Mouse (Mus musculus) neural tube, embryonic 12.5 days (tissue): ENCODE results near the gene Aloxe3. TPM values are rescaled to one million over a fixed set of nuclear protein-coding genes. Genes with fewer than 3 reads are reported as not detected.

Source experiments
- ATAC-seq: fragments of 200-750 bp; cut with Nextera tagmentation; 2 replicates; pipeline ENCODE4 v1.8.0; 2017; ENCODE audit warnings: low read depth, mild to moderate bottlenecking, moderate TSS enrichment, moderate library complexity; ENCODE audit not compliant: low FRiP score
- H3K27ac ChIP-seq: fragments of 300-500 bp; sonication (generic); 2 replicates; pipeline ENCODE4 v1.5.1; 2016
- H3K27me3 ChIP-seq: fragments of 300-500 bp; sonication (generic); replicated peaks from 2 replicates; pipeline ENCODE4 v1.6.1; 2016; ENCODE audit warnings: mild to moderate bottlenecking
- H3K36me3 ChIP-seq: fragments of 300-500 bp; sonication (generic); 2 replicates; pipeline ENCODE4 v1.6.1; 2016; ENCODE audit warnings: mild to moderate bottlenecking
- H3K4me1 ChIP-seq: fragments of 300-500 bp; sonication (generic); 2 replicates; pipeline ENCODE4 v1.6.1; 2016
- H3K4me2 ChIP-seq: fragments of 300-500 bp; sonication (generic); replicated peaks from 2 replicates; pipeline ENCODE4 v1.6.1; 2016; ENCODE audit warnings: mild to moderate bottlenecking
- H3K4me3 ChIP-seq: fragments of 300-500 bp; sonication (generic); 2 replicates; pipeline ENCODE4 v1.5.1; 2016
- H3K9ac ChIP-seq: fragments of 300-500 bp; sonication (generic); 2 replicates; pipeline ENCODE4 v1.6.1; 2016; ENCODE audit warnings: mild to moderate bottlenecking
- H3K9me3 ChIP-seq: fragments of 300-500 bp; sonication (generic); 2 replicates; pipeline ENCODE4 v1.6.1; 2016; ENCODE audit warnings: mild to moderate bottlenecking
- WGBS: fragments of 180-500 bp; shearing (Covaris S2); methylation state at CpG from one replicate; pipeline ENCODE4 v1.1.7; 2016; 5-methylcytosine and 5-hydroxymethylcytosine counted together
- polyA plus RNA-seq: library from polyadenylated mRNA; unstranded; fragments of >200 nt; fragmentation: Nextera tagmentation; extraction: Ambion mirVana; gene quantifications from 2 replicates; pipeline ENCODE4 v1.2.1, GENCODE M21; 2016

The Aloxe3 gene
- polyA plus RNA-seq, 1 experiment from 2014 or later: not detected

- Histone ChIP-seq H3K4me3 (peak within 1 kb of the TSS; percentile 79), H3K4me2 (peak within 1 kb of the TSS; percentile 97), H3K27me3 (peaks cover 17% of the 10 kb centered on the region; the same call in 1 of the 2 replicates), H3K27ac (peak within 1 kb of the TSS; percentile 50), H3K4me1 (peaks cover 40% of the 10 kb centered on the region), H3K9me3 (no peaks in the 10 kb centered on the region), H3K9ac (peak within 1 kb of the TSS; percentile 62), H3K36me3 (no peaks in the 10 kb centered on the region)
- peak; percentile 70 for ATAC-seq
- WGBS: under 1% methylated on average over 66 of the region's 66 CpGs
These were observed 3.3 kb upstream of the Aloxe3 start, which contains the start of gene 9130213A22Rik for GRCm38 (mm10) chr11:69122336-69122951. 9130213A22Rik (minus strand) TSS chr11:69122589.

DNA sequence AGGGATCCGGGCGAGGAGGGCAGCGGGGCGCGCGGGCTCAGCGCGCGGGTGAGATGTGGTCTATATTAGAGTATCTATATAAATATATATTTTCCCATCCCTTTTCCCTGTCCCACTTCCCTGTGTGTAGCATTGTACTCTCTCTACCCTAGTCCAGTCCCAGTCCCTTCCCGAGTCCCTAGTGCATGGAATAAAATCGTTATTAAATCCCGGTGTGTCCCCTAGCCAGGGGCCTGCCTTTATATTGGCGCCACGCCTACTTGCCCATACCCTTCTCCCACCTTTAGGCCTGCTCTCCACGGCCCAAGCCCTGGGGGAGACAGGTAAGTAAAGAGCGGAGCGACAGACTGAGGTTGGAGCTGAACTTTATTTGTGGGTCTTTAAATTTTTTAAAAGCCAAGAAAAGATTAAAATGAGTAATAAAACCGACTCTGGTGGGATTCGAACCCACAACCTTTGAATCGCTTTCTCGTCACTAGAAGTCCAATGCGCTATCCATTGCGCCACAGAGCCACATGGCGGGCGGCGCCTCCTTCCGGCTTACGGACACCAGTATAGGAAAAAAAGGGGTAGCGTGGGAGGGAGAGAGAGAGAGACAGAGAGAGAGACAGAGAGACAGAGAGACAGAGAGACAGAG, 2.5 kb upstream of the Aloxe3 start:
- H3K27me3 ChIP-seq: peaks cover 19% of the 10 kb centered on the region; the same call in 1 of the 2 replicates
- H3K9me3 ChIP-seq: no peaks in the 10 kb centered on the region
- peak; percentile 8 for ATAC-seq
- H3K4me2 ChIP-seq: peak overlapping the region; percentile 97
- peak overlapping the region; percentile 62 for H3K9ac ChIP-seq
- H3K4me1 ChIP-seq: peaks cover 39% of the 10 kb centered on the region
- no peaks in the 10 kb centered on the region for H3K36me3 ChIP-seq
- H3K27ac ChIP-seq: peak overlapping the region; percentile 50; the same call in 1 of the 2 replicates
- 1% methylated on average over 29 of the region's 29 CpGs for WGBS
- peak overlapping the region; percentile 79 for H3K4me3 ChIP-seq

DNA sequence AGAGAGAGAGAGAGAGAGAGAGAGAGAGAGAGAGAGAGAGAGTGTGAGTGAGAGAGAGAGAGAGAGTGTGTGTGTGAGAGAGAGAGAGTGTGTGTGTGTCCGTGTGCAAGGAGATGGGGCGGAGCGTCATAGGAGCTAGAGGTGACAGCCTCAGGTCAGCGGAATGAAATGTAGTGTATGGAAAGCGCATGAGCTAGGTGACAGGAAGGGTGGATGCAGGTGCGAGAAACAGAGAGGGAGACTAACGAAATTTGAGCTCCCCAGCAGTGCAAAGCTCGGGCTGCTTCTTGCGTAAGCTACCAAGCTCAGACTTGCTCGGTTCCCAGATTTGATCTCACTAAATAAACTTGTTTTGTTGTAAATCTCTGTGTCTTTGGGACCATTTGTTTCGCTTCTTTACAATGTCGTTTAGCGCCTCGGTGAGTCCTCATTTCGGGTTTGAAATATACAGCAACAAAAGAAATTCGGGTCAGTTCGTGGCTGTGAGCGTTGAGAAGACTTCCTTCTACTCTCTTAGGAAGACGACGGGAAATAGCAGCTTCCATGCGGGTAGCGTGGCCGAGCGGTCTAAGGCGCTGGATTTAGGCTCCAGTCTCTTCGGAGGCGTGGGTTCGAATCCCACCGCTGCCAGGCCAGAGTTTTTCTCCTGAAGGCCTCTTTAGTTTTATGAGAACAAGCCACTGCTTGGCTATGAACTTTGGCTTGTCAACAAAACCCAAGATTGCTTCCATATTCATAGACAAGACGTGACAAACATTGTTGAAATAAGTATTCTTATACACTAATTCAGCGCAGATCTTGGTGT, 1.8 kb upstream of the Aloxe3 start:
- peak; percentile 68 for ATAC-seq
- no peak overlapping the region for H3K27ac ChIP-seq
- H3K4me2 ChIP-seq: peak overlapping the region; percentile 97
- H3K4me3 ChIP-seq: peak overlapping the region; percentile 79
- no peaks in the 10 kb centered on the region for H3K9me3 ChIP-seq
- no peaks in the 10 kb centered on the region for H3K36me3 ChIP-seq
- peak overlapping the region; percentile 29; the same call in 1 of the 2 replicates for H3K9ac ChIP-seq
- peaks cover 19% of the 10 kb centered on the region; the same call in 1 of the 2 replicates for H3K27me3 ChIP-seq
- H3K4me1 ChIP-seq: peaks cover 37% of the 10 kb centered on the region
- WGBS: under 1% methylated on average over 31 of the region's 31 CpGs

DNA sequence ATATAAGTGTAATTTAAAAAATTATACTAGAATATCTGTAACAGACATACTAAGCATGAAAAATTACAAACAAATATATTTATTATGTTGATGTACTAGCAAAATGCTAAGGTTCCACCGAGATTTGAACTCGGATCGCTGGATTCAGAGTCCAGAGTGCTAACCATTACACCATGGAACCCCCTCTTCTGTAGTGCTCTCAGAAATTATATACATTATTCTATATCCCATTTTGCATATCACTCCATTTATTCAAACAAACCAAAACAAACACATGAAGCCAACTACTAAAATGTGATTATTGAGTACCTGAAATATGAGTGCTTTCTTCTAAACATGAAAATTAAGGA, 1.2 kb upstream of the Aloxe3 start:
- no peak overlapping the region for H3K9ac ChIP-seq
- no peak overlapping the region for H3K27ac ChIP-seq
- H3K9me3 ChIP-seq: no peaks in the 10 kb centered on the region
- H3K4me3 ChIP-seq: no peak overlapping the region
- H3K4me2 ChIP-seq: peak overlapping the region; percentile 97; the same call in 1 of the 2 replicates
- ATAC-seq: peak; percentile 46; the same call in 1 of the 2 replicates
- peaks cover 31% of the 10 kb centered on the region for H3K4me1 ChIP-seq
- H3K27me3 ChIP-seq: peaks cover 15% of the 10 kb centered on the region; the same call in 1 of the 2 replicates
- H3K36me3 ChIP-seq: no peaks in the 10 kb centered on the region
- WGBS: under 1% methylated on average over 3 of the region's 3 CpGs

- no peak for ATAC-seq
- Histone ChIP-seq H3K4me3 (peak overlapping the region; percentile 57), H3K4me2 (peak overlapping the region; percentile 88), H3K27ac (no peak overlapping the region), H3K36me3 (no peaks in the 10 kb centered on the region), H3K4me1 (peaks cover 24% of the 10 kb centered on the region), H3K9ac (peak overlapping the region; percentile 49), H3K9me3 (no peaks in the 10 kb centered on the region), H3K27me3 (peaks cover 11% of the 10 kb centered on the region; the same call in 1 of the 2 replicates)
- WGBS: under 1% methylated on average over 24 of the region's 24 CpGs
These were observed 450 bp upstream of the Aloxe3 start for GRCm38 (mm10) chr11:69125041-69125851.

GRCm38 (mm10) chr11:69125919-69126705, 416 bp downstream of the Aloxe3 start:
- peaks cover 7% of the 10 kb centered on the region; the same call in 1 of the 2 replicates for H3K27me3 ChIP-seq
- H3K4me2 ChIP-seq: peak overlapping the region; percentile 88
- peaks cover 15% of the 10 kb centered on the region for H3K4me1 ChIP-seq
- no peak overlapping the region for H3K27ac ChIP-seq
- H3K9me3 ChIP-seq: no peaks in the 10 kb centered on the region
- ATAC-seq: no peak
- H3K4me3 ChIP-seq: peak overlapping the region; percentile 57
- peak overlapping the region; percentile 49 for H3K9ac ChIP-seq
- no peaks in the 10 kb centered on the region for H3K36me3 ChIP-seq
- 11% methylated on average over 20 of the region's 20 CpGs for WGBS

- Histone ChIP-seq H3K9ac (no peak overlapping the region), H3K36me3 (no peaks in the 10 kb centered on the region), H3K27me3 (peaks cover 7% of the 10 kb centered on the region; the same call in 1 of the 2 replicates), H3K4me3 (no peak overlapping the region; the same call in 1 of the 2 replicates), H3K4me2 (peak overlapping the region; percentile 88), H3K4me1 (peaks cover 10% of the 10 kb centered on the region), H3K27ac (no peak overlapping the region), H3K9me3 (no peaks in the 10 kb centered on the region)
- no peak for ATAC-seq
- WGBS: 46% methylated on average over 2 of the region's 2 CpGs
These were observed 1.0 kb downstream of the Aloxe3 start for GRCm38 (mm10) chr11:69126706-69127095.

DNA sequence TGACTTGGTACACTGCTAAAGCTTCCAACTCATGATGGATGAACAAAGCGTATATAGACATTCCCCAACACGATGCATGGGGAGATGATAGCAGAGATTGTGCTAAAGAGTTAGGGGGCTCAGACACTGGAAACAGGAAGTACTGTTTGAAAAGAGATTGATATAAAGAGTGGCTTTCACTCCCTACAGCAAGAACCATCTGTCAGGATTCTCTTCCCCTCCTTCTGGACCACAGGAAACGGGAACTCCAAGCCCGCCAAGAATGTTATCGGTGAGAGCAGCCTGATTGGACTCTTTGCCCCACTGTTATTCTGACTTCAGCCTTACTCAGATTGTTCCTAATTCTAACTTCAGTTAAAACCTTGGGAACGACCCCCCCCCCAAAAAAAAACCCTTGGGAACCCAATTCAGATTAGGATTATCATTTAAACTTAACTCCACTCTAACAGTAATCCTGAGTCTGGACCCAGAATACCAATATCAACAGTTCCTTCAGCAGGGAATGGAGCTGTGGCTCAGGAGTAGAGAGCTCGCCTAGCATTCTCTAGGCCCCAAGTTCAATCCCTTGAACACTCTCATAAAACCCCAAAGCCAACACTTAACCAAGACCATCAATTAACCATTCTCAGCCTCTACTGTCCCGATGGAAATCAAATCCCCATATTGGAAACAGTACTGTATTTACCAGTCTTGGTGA, 2.9 kb downstream of the Aloxe3 start:
- H3K4me2 ChIP-seq: no peak overlapping the region
- H3K9ac ChIP-seq: no peak overlapping the region
- peaks cover 9% of the 10 kb centered on the region for H3K27me3 ChIP-seq
- WGBS: 78% methylated on average over 8 of the region's 8 CpGs
- ATAC-seq: no peak
- peaks cover 12% of the 10 kb centered on the region for H3K4me1 ChIP-seq
- no peak overlapping the region for H3K27ac ChIP-seq
- H3K36me3 ChIP-seq: no peaks in the 10 kb centered on the region
- no peak overlapping the region for H3K4me3 ChIP-seq
- H3K9me3 ChIP-seq: no peaks in the 10 kb centered on the region

- H3K4me3 ChIP-seq: peak overlapping the region; percentile 39
- H3K9me3 ChIP-seq: no peaks in the 10 kb centered on the region
- WGBS: 22% methylated on average over 5 of the region's 5 CpGs
- H3K27me3 ChIP-seq: peaks cover 7% of the 10 kb centered on the region; the same call in 1 of the 2 replicates
- no peak for ATAC-seq
- H3K27ac ChIP-seq: no peak overlapping the region
- H3K9ac ChIP-seq: peak overlapping the region; percentile 52; the same call in 1 of the 2 replicates
- H3K36me3 ChIP-seq: no peaks in the 10 kb centered on the region
- peak overlapping the region; percentile 73 for H3K4me2 ChIP-seq
- H3K4me1 ChIP-seq: peaks cover 8% of the 10 kb centered on the region
These were observed 7.8 kb downstream of the Aloxe3 start for GRCm38 (mm10) chr11:69133566-69133922.

DNA sequence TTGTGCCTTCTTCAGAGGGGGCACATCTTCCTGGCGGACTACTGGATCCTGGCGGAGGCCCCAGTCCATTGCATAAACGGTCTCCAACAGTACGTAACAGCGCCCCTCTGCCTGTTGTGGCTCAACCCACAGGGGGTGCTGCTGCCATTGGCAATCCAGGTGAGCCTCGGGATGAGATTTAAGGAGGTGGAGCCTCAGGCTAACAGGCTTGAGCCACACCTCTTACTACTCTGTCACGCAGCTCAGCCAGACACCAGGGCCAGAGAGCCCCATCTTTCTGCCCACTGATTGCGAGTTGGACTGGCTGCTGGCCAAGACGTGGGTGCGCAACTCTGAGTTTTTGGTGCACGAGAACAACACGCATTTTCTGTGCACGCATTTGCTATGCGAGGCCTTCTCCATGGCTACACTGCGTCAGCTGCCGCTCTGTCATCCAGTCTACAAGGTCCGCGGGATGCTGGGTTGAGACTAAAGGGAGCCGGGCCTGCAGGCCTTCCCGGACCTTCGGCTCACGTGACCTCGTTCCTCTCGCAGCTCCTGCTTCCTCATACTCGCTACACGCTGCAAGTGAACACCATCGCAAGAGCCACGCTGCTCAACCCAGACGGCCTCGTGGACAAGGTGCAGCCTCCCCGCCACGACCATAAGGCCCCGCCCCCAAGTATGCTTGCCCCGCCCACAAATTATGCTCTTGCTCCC, 8.4 kb downstream of the Aloxe3 start:
- peak overlapping the region; percentile 52 for H3K9ac ChIP-seq
- no peaks in the 10 kb centered on the region for H3K36me3 ChIP-seq
- H3K27ac ChIP-seq: no peak overlapping the region
- 3% methylated on average over 34 of the region's 34 CpGs for WGBS
- peak overlapping the region; percentile 73 for H3K4me2 ChIP-seq
- H3K27me3 ChIP-seq: peaks cover 7% of the 10 kb centered on the region; the same call in 1 of the 2 replicates
- peak; percentile 44; the same call in 1 of the 2 replicates for ATAC-seq
- H3K9me3 ChIP-seq: no peaks in the 10 kb centered on the region
- peaks cover 8% of the 10 kb centered on the region for H3K4me1 ChIP-seq
- H3K4me3 ChIP-seq: peak overlapping the region; percentile 39
